Mouse (Mus musculus) urinary bladder, postnatal 36 days (tissue): ENCODE measurements around the gene Nol9.

ENCODE experiments used
- DNase-seq, 2 experiments: peaks; one replicate each; pipeline ENCODE4 v3.0.0; 2022; ENCODE audit warnings: low spot score in 2 of 2, mixed read lengths in 1 of 2

The Nol9 gene

GRCm38 (mm10) chr4:152038985-152039830 lies at the start of gene Nol9:
Gene Nol9 (plus strand): TSS chr4:152039321.
- peak; percentile 92 for DNase-seq

GRCm38 (mm10) chr4:151992091-151992490 lies 47.0 kb upstream of the Nol9 start:
- no peak for DNase-seq

- DNase-seq = no peak
These were observed 46.1 kb upstream of the Nol9 start for GRCm38 (mm10) chr4:151993035-151993434.

- DNase-seq = no peak
These were observed 44.6 kb upstream of the Nol9 start for GRCm38 (mm10) chr4:151994228-151995171.

- DNase-seq = no peak
These were observed 43.5 kb upstream of the Nol9 start for GRCm38 (mm10) chr4:151995371-151996172.

GRCm38 (mm10) chr4:151996173-151996950 lies 42.8 kb upstream of the Nol9 start, which contains the start of gene Phf13:
Gene Phf13 (minus strand): TSS chr4:151996258.
- DNase-seq = peak; percentile 99

GRCm38 (mm10) chr4:151996951-151997222 lies 42.2 kb upstream of the Nol9 start:
- no peak for DNase-seq

- DNase-seq = no peak
These were observed 41.4 kb upstream of the Nol9 start for GRCm38 (mm10) chr4:151997701-151998100.

GRCm38 (mm10) chr4:151999481-151999880 lies 39.6 kb upstream of the Nol9 start:
- DNase-seq = no peak

GRCm38 (mm10) chr4:152000906-152001305 lies 38.2 kb upstream of the Nol9 start:
- DNase-seq = no peak

GRCm38 (mm10) chr4:152001335-152001734 lies 37.8 kb upstream of the Nol9 start:
- DNase-seq = no peak

- DNase-seq = no peak
These were observed 37.1 kb upstream of the Nol9 start for GRCm38 (mm10) chr4:152002063-152002462.

GRCm38 (mm10) chr4:152006137-152006536 lies 33.0 kb upstream of the Nol9 start:
- DNase-seq = no peak

- DNase-seq = no peak
These were observed 32.3 kb upstream of the Nol9 start for GRCm38 (mm10) chr4:152006812-152007211.

- peak in 1 of 2 experiments; percentile 33 for DNase-seq
These were observed 31.5 kb upstream of the Nol9 start for GRCm38 (mm10) chr4:152007481-152008147.

GRCm38 (mm10) chr4:152008148-152008500 lies 31.0 kb upstream of the Nol9 start:
- DNase-seq = no peak

- peak; percentile 95 for DNase-seq
These were observed 30.5 kb upstream of the Nol9 start, which contains the start of gene Klhl21 for GRCm38 (mm10) chr4:152008622-152009075. Gene Klhl21 (plus strand): TSS chr4:152008803.

- peak; percentile 47 to 51 for DNase-seq
These were observed 29.8 kb upstream of the Nol9 start for GRCm38 (mm10) chr4:152009076-152010051.

GRCm38 (mm10) chr4:152010091-152010706 lies 28.9 kb upstream of the Nol9 start:
- DNase-seq = peak; percentile 60 to 81
